Mouse (Mus musculus): ENCODE measurements around the gene Tuba1b. TPM values are rescaled to one million over a fixed set of nuclear protein-coding genes. Genes with fewer than 3 reads are reported as not detected.

The Tuba1b gene
- polyA plus RNA-seq, 1 experiment from 2014 or later, result 435 TPM

DNA sequence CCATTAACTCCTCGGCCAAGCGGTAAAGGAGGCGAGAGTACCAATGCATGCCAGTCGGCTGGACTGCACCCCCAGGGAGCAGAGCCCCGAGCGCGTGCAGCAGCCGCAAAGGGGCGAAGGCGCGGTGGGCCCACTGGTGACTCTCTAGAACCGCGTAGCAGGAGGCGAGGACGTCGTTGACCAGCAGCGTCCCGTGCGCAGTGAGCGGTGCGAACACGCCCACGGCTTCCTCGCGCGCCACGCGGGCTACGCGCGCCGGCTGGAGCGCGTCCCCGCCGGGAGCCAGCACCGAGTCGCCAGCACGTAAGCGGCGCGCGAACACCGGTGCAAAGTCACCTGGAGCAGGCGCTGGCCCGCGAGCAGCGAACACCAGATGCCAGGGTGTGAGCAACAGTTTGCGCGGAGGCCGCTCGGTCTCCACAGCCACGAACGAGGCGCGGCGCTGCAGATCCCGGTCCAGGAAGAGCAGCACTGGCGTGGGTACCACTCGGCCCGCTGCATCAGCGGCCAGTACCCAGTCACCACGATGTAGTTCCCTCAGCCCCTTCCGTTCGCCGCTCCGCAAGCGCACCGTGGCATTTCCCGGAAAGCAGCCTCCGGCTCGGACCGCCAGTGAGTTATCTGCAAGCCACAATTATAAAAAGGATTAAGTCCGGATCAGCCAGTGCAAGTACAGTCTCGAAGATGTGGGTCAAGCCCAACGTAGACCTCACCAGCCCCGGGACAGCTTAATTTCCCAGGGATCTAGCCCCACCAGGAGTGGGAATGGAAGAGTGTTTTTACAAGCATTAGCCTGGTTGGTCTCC, 40.2 kb downstream of the Tuba1b start, which contains the start of gene Rhebl1:
Gene Rhebl1, minus strand, starts transcription at position 601 of the 806 bp plus-strand sequence.
- H3K4me2 ChIP-seq (replicated peaks; ENCODE audit: low read depth), result peak within 1 kb of the TSS; percentile 95
- H3K36me3 ChIP-seq (ENCODE audit: control insufficient read depth, insufficient read depth), result no peaks in the 10 kb centered on the region
- no peak within 1 kb of the TSS for H3K27ac ChIP-seq (ENCODE audit: low read depth, low read length)
- peaks cover 54% of the 10 kb centered on the region for H3K27me3 ChIP-seq (replicated peaks; ENCODE audit: control insufficient read depth, insufficient read depth, low read length)
- H3K9me3 ChIP-seq (ENCODE audit: control insufficient read depth), result no peaks in the 10 kb centered on the region
- peak within 1 kb of the TSS; percentile 31; the same call in 1 of the 2 replicates for H3K9ac ChIP-seq (ENCODE audit: low read depth, low read length)
- peak; percentile 18; the same call in 1 of the 2 replicates for TF ChIP-seq CTCF (IDR thresholded peaks at IDR 0.05; ENCODE audit: low read depth)
- ATAC-seq, result peak; percentile 20
- WGBS, result under 1% methylated on average over 77 of the region's 77 CpGs
- peak within 1 kb of the TSS; percentile 52 for H3K4me3 ChIP-seq (ENCODE audit: low read depth, low read length)
- H3K4me1 ChIP-seq (replicated peaks; ENCODE audit: control insufficient read depth, insufficient read depth, low read length), result peaks cover 16% of the 10 kb centered on the region

DNA sequence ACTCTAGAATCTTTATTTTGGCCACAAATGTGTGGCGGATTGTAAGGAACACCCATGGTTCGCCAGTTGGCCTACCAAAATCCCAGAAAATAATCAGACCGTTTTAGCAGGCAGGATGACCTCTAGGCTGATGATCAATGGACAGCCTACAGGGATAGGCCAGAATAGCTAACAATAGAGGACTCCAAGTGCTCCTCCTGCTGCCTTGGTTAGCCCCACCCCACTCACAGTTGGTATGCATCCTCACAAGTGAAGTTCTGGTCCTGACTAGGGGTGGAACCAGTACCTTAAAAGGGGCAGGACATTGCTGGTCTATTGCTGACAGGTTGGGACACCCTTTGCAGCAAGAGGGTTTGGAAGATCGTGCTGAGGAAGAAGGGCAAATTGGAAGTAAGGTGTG, 41.3 kb downstream of the Tuba1b start:
- WGBS, result 82% methylated on average over 4 of the region's 4 CpGs
- no peak for ATAC-seq

DNA sequence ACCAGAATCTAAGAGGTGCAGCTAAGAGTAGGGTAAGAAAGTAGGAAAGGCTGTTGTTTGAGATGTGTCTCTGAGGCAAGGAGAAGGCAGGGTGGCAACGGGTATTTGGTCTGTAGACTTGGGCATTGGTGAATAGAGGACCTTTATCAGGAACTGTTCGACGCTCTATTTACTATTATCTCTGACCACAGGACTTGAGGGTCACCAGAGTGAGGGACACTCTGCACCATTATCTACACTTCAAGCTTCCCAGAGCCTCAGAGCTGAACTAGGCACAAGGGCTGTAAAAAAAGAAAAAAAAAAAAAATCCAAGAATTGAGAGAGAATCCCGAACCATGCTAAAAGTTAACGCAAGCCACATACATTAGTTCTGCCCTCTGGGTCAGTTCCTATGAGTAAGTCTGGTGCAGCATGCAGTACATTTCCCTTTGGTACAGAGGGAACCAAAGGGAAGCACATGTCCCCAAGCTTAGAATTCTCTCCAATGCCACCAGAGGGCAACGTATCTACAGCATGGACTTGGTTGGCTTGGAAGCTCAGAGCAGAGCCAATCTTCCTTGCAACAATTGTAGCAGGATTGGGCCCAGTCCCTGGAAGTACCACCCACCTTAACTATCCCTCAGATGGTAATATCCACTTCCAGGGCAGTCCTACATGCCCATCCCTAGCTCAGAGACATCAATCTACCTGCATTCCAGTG, 42.3 kb downstream of the Tuba1b start:
- 31% methylated on average over 6 of the region's 6 CpGs for WGBS
- peaks cover 13% of the 10 kb centered on the region for H3K4me1 ChIP-seq (replicated peaks; ENCODE audit: control insufficient read depth, insufficient read depth, low read length)
- no peak overlapping the region for H3K4me2 ChIP-seq (replicated peaks; ENCODE audit: low read depth)
- H3K9ac ChIP-seq (ENCODE audit: low read depth, low read length), result no peak overlapping the region
- no peaks in the 10 kb centered on the region for H3K36me3 ChIP-seq (ENCODE audit: control insufficient read depth, insufficient read depth)
- no peaks in the 10 kb centered on the region for H3K9me3 ChIP-seq (ENCODE audit: control insufficient read depth)
- no peak overlapping the region for H3K4me3 ChIP-seq (ENCODE audit: low read depth, low read length)
- peaks cover 33% of the 10 kb centered on the region for H3K27me3 ChIP-seq (replicated peaks; ENCODE audit: control insufficient read depth, insufficient read depth, low read length)
- no peak overlapping the region; the same call in 1 of the 2 replicates for H3K27ac ChIP-seq (ENCODE audit: low read depth, low read length)
- peak; percentile 98 for TF ChIP-seq CTCF (IDR thresholded peaks at IDR 0.05; ENCODE audit: low read depth)
- peak; percentile 70 for ATAC-seq

More for the DNA sequence above, 41.3 kb downstream of the Tuba1b start:
- H3K27me3 ChIP-seq (replicated peaks; ENCODE audit: control insufficient read depth, insufficient read depth, low read length), result peaks cover 43% of the 10 kb centered on the region
- H3K27ac ChIP-seq (ENCODE audit: low read depth, low read length), result no peak overlapping the region
- no peak overlapping the region for H3K4me2 ChIP-seq (replicated peaks; ENCODE audit: low read depth)
- H3K36me3 ChIP-seq (ENCODE audit: control insufficient read depth, insufficient read depth), result no peaks in the 10 kb centered on the region
- H3K9ac ChIP-seq (ENCODE audit: low read depth, low read length), result no peak overlapping the region
- H3K9me3 ChIP-seq (ENCODE audit: control insufficient read depth), result no peaks in the 10 kb centered on the region
- H3K4me3 ChIP-seq (ENCODE audit: low read depth, low read length), result no peak overlapping the region
- peaks cover 15% of the 10 kb centered on the region for H3K4me1 ChIP-seq (replicated peaks; ENCODE audit: control insufficient read depth, insufficient read depth, low read length)
- no peak for TF ChIP-seq CTCF (IDR thresholded peaks at IDR 0.05; ENCODE audit: low read depth)

DNA sequence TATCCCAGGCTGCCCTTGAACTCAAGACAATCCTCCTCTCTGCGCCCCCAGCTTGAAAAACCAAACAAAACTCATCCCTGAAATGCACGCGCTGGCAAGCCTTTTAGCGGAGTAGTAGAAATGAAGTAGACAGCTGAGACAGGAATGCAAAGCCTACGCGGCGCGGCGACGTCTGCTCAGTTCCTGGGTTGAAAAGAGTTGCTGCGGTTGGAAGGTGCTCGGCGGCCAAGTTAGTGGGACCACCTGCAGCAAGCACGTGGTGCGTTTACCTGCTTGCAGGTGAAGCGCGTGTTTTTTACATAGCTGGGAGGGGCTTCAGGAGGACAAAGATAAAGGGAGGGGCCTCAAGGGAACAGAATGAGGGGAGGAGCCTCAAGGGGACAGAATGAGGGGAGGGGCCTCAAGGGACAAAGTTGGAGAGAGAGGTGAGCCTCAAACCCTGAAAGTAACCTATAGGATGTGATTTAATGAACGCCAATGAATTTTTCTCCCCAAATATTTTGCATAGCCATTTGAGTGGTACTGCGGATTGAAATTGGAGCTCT, 43.1 kb downstream of the Tuba1b start:
- no peak for ATAC-seq
- no peaks in the 10 kb centered on the region for H3K9me3 ChIP-seq (ENCODE audit: control insufficient read depth)
- H3K27me3 ChIP-seq (replicated peaks; ENCODE audit: control insufficient read depth, insufficient read depth, low read length), result peaks cover 26% of the 10 kb centered on the region
- no peak overlapping the region for H3K9ac ChIP-seq (ENCODE audit: low read depth, low read length)
- WGBS, result 9% methylated on average over 19 of the region's 19 CpGs
- H3K27ac ChIP-seq (ENCODE audit: low read depth, low read length), result no peak overlapping the region
- peak overlapping the region; percentile 52 for H3K4me2 ChIP-seq (replicated peaks; ENCODE audit: low read depth)
- peaks cover 13% of the 10 kb centered on the region for H3K4me1 ChIP-seq (replicated peaks; ENCODE audit: control insufficient read depth, insufficient read depth, low read length)
- TF ChIP-seq CTCF (IDR thresholded peaks at IDR 0.05; ENCODE audit: low read depth), result no peak
- H3K4me3 ChIP-seq (ENCODE audit: low read depth, low read length), result peak overlapping the region; percentile 17
- H3K36me3 ChIP-seq (ENCODE audit: control insufficient read depth, insufficient read depth), result no peaks in the 10 kb centered on the region

DNA sequence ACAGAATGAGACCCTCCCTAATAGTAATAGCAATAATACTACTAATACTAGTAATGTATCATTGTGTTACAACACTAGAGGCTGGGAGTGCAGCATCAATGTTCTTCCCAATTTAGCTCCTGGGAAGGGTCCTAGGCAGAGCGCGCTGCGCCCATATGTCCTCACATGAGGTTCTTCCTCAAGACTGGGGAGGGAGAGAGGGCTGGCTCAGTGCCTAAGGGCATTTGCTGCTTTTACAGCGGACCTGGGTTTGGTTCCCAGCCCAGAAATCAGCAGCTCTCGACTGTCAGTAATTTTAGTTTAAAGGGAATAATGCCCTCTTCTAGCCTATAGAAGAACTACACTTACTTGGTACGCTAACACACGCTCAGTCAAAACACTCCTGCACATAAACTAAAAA, 46.8 kb downstream of the Tuba1b start:
- H3K27ac ChIP-seq (ENCODE audit: low read depth, low read length), result no peak overlapping the region
- 0 out of 2 replicates have a peak, but pooled peaks cover 5% of the 10 kb centered on the region for H3K4me1 ChIP-seq (replicated peaks; ENCODE audit: control insufficient read depth, insufficient read depth, low read length)
- H3K9me3 ChIP-seq (ENCODE audit: control insufficient read depth), result no peaks in the 10 kb centered on the region
- no peak for TF ChIP-seq CTCF (IDR thresholded peaks at IDR 0.05; ENCODE audit: low read depth)
- no peaks in the 10 kb centered on the region for H3K36me3 ChIP-seq (ENCODE audit: control insufficient read depth, insufficient read depth)
- no peaks in the 10 kb centered on the region for H3K27me3 ChIP-seq (replicated peaks; ENCODE audit: control insufficient read depth, insufficient read depth, low read length)
- H3K4me3 ChIP-seq (ENCODE audit: low read depth, low read length), result no peak overlapping the region
- WGBS, result 82% methylated on average over 7 of the region's 7 CpGs
- ATAC-seq, result no peak
- H3K9ac ChIP-seq (ENCODE audit: low read depth, low read length), result no peak overlapping the region
- no peak overlapping the region for H3K4me2 ChIP-seq (replicated peaks; ENCODE audit: low read depth)
